Mouse (Mus musculus): ENCODE data around the gene Sh3bgrl2. TPM values are rescaled to one million over a fixed set of nuclear protein-coding genes. Genes with fewer than 3 reads are reported as not detected.
A peak's percentile ranks its signal among the peaks of the same experiment; 100 is the strongest.
"Not testable (repeated sequence)": the region's sequence is repeated elsewhere in the genome, so short reads cannot be mapped to it uniquely, and the experiment has no call there.

The Sh3bgrl2 gene
- 2.8 and 3.0 TPM in 2 replicates for polyA plus RNA-seq (2012; rRNA removed)

DNA sequence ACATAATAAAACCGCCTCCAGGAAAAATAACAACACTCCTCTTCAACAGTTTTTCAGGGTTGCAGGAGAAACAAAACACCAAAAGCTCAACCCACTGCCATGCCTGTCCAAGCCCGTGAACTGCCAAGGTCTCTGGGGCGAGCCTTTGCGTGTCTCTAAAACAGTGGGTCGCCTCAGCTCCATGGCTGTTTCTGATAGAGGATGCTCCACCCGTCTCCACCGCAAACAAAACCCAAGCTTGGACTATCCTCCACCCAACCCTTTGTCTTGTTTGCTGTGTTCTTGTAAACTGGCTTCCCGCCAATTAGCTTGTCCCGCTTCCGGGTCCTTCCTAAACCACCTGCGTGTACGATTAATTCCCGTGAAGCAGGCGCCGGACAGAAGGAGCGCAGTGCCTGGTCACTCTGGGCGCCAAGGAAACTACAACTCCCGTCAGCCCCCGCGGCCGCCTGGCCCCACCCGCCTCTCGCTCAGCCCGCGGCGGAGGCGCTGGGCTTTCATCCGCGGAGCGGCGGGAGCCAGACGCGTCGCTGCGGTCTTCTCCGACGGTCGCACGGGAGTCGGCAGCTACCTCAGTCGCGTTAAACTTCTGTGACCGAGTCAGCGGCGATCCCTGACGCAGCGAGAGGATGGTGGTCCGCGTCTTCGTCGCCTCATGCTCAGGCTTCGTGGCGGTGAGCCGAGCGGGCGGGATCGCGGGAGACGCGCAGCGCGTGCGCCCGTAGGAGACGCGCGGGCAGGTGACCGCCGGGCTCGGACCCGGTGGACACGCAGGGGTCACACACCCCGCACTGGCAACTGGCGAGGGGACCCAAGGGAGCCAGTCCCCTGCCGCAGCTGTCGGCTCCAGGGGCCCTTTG, at the start of gene Sh3bgrl2:
Gene Sh3bgrl2, plus strand, starts transcription at position 498 of the 860 bp plus-strand sequence.
- DNase-seq, result peak; percentile 50
- no peaks in the 10 kb centered on the region for H3K36me3 ChIP-seq (ENCODE audit: control insufficient read depth, insufficient read depth, low read length)
- H3K4me3 ChIP-seq (ENCODE audit: control insufficient read depth, insufficient read depth, low read length), result peak within 1 kb of the TSS; percentile 65
- H3K27ac ChIP-seq (ENCODE audit: control insufficient read depth, insufficient read depth, low read length), result no peak within 1 kb of the TSS
- WGBS, result 7% methylated on average over 76 of the region's 76 CpGs
- H3K4me1 ChIP-seq (replicated peaks; ENCODE audit: control insufficient read depth, insufficient read depth, low read length), result peaks cover 10% of the 10 kb centered on the region
- TF ChIP-seq CTCF (IDR thresholded peaks at IDR 0.05; ENCODE audit: borderline replicate concordance, control insufficient read depth, extremely low read depth, insufficient read depth, low read length, poor library complexity) (no peak), POLR2A (IDR thresholded peaks at IDR 0.05; ENCODE audit: control insufficient read depth, extremely low read depth, insufficient read depth, low read length, poor library complexity) (peak; percentile 32; the same call in 1 of the 2 replicates)
- peaks cover 9% of the 10 kb centered on the region for H3K27me3 ChIP-seq (ENCODE audit: control insufficient read depth, insufficient read depth, low read length)

DNA sequence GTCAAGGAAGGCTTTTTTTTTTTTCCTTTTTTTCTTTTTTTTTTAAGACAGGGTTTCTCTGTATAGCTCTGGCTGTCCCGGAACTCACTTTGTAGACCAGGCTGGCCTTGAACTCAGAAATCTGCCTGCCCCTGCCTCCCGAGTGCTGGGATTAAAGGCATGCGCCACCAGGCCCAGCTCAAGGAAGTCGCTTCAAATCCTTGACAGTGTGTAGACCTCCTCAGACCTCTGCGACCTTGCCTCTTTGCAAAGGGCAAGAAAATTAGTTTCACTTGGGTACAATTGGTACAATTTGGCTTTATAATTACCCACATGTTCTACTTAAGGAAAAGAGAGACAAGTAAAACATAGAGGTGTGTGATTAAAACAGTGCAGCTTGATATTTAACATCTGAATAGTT, 29.0 kb upstream of the Sh3bgrl2 start:
- WGBS, result 96% methylated on average over 5 of the region's 5 CpGs
- not testable (repeated sequence) for H3K27ac ChIP-seq (ENCODE audit: control insufficient read depth, insufficient read depth, low read length); H3K27me3 ChIP-seq (ENCODE audit: control insufficient read depth, insufficient read depth, low read length); DNase-seq; H3K36me3 ChIP-seq (ENCODE audit: control insufficient read depth, insufficient read depth, low read length); H3K4me1 ChIP-seq (replicated peaks; ENCODE audit: control insufficient read depth, insufficient read depth, low read length); H3K4me3 ChIP-seq (ENCODE audit: control insufficient read depth, insufficient read depth, low read length)

DNA sequence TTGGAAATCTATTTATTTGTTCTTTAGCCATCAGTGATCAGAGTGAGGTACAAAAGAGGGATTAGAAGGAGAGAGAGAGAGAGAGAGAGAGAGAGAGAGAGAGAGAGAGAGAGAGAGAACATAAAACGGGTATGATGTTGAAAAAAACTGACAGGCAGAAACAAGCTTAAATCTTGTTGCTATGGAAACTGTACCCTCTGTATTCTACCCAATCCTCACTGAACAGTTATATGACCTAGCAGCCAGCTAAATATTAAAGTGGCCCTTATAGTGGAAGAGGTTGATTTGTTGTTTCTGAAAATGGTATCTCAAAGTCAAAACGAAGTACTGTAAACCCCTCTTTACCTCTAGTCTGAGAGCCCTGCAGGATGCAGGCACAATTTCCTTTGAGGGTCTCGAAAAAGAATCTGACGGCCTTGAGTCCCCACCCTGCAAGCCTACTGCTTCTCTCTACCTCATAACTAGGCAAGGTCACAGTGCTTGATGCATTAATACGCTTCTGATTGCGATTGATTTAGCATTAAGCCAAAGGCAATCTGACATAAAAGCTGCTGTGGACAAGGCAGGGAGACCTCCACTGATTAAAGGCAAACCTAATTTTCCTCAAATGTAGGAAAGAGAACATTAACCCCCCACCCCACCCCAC, 28.5 kb upstream of the Sh3bgrl2 start:
- no peak for DNase-seq
- 87% methylated on average over 6 of the region's 6 CpGs for WGBS
- no peak overlapping the region for H3K4me3 ChIP-seq (ENCODE audit: control insufficient read depth, insufficient read depth, low read length)

DNA sequence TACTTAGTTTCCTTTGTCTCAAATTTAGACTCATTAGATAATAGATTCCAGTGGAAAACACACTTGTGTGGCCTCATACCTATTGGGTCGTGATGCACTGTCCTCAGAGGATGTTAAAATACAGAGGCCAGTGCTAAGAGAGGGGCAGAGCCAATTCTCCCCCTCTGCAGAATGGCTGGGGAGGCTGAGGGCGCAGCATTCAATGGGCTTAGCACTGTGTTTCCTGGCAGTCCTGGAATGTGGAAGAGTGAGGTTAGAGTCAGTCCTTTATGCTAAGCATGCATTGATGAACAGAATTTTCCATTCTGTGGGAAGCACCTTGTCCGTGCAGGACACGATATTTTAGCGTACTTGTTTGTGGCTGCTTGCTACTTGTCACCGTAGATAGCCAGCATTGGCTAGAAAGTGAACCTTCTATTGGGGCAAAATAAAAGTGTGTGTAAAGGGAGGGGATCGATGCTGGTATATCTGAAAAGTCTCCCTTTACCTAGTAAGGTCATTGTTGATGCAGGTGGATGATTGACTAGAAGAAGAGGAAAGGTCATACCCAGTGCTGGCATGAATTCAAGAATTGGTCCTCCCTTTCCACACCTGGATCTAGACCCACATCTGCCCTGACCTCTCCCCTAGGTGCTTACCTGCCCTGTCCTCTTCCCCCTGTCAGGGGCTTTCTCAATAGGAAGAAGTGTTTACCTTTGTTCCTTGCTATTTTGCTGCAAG, 20.6 kb upstream of the Sh3bgrl2 start:
- no peak for TF ChIP-seq POLR2A (IDR thresholded peaks at IDR 0.05; ENCODE audit: control insufficient read depth, extremely low read depth, insufficient read depth, low read length, poor library complexity)
- TF ChIP-seq CTCF (IDR thresholded peaks at IDR 0.05; ENCODE audit: borderline replicate concordance, control insufficient read depth, extremely low read depth, insufficient read depth, low read length, poor library complexity), result no peak
- Histone ChIP-seq H3K4me3 (ENCODE audit: control insufficient read depth, insufficient read depth, low read length) (no peak overlapping the region), H3K27ac (ENCODE audit: control insufficient read depth, insufficient read depth, low read length) (no peak overlapping the region), H3K4me1 (replicated peaks; ENCODE audit: control insufficient read depth, insufficient read depth, low read length) (no peaks in the 10 kb centered on the region), H3K36me3 (ENCODE audit: control insufficient read depth, insufficient read depth, low read length) (no peaks in the 10 kb centered on the region), H3K27me3 (ENCODE audit: control insufficient read depth, insufficient read depth, low read length) (no peaks in the 10 kb centered on the region; the same call in 1 of the 2 replicates)
- 94% methylated on average over 7 of the region's 7 CpGs for WGBS
- DNase-seq, result no peak

More for the DNA sequence above, 28.5 kb upstream of the Sh3bgrl2 start:
- no peaks in the 10 kb centered on the region for H3K4me1 ChIP-seq (replicated peaks; ENCODE audit: control insufficient read depth, insufficient read depth, low read length)
- H3K27ac ChIP-seq (ENCODE audit: control insufficient read depth, insufficient read depth, low read length), result no peak overlapping the region
- no peaks in the 10 kb centered on the region for H3K27me3 ChIP-seq (ENCODE audit: control insufficient read depth, insufficient read depth, low read length)
- H3K36me3 ChIP-seq (ENCODE audit: control insufficient read depth, insufficient read depth, low read length), result no peaks in the 10 kb centered on the region
- no peak for TF ChIP-seq POLR2A (IDR thresholded peaks at IDR 0.05; ENCODE audit: control insufficient read depth, extremely low read depth, insufficient read depth, low read length, poor library complexity)
- no peak for TF ChIP-seq CTCF (IDR thresholded peaks at IDR 0.05; ENCODE audit: borderline replicate concordance, control insufficient read depth, extremely low read depth, insufficient read depth, low read length, poor library complexity)

DNA sequence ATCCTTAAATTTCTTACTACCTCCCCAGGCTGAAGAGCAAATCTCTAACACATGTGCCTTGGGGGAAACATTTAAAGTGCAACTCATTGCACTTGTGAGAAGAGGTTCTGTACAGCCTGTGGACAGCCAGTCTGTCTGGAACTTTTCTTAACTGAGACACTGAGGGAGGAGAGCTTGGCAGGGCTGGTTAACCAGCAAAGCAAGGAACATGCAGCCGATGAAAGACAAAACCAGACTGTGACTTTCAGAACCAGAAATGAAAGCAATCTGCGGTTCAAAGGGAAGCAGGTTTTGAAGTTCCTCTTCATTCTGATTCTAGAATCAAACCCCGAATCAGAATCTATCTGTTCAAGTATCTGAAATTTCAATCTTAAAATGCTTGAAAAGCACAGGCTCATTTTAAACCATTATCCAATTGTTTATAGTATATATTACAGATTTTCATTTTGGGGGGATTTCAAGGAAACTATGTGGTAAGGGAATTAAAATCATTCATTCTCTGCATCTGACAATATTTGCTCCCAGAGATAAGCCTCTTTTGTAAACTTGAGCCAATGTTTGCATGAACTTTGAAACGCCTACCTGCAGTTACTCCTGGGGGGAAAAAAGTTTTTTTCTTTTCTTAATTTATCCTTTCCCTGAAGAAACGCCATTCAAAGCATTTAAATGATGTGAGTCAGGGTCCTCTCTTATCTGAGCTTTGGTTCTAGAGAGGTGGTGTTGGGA, 14.9 kb upstream of the Sh3bgrl2 start:
- no peaks in the 10 kb centered on the region for H3K4me1 ChIP-seq (replicated peaks; ENCODE audit: control insufficient read depth, insufficient read depth, low read length)
- TF ChIP-seq POLR2A (IDR thresholded peaks at IDR 0.05; ENCODE audit: control insufficient read depth, extremely low read depth, insufficient read depth, low read length, poor library complexity) (no peak), CTCF (IDR thresholded peaks at IDR 0.05; ENCODE audit: borderline replicate concordance, control insufficient read depth, extremely low read depth, insufficient read depth, low read length, poor library complexity) (no peak)
- DNase-seq, result no peak
- no peaks in the 10 kb centered on the region for H3K36me3 ChIP-seq (ENCODE audit: control insufficient read depth, insufficient read depth, low read length)
- H3K27ac ChIP-seq (ENCODE audit: control insufficient read depth, insufficient read depth, low read length), result no peak overlapping the region
- no peaks in the 10 kb centered on the region; the same call in 1 of the 2 replicates for H3K27me3 ChIP-seq (ENCODE audit: control insufficient read depth, insufficient read depth, low read length)
- no peak overlapping the region for H3K4me3 ChIP-seq (ENCODE audit: control insufficient read depth, insufficient read depth, low read length)
- WGBS, result 36% methylated on average over 5 of the region's 5 CpGs

DNA sequence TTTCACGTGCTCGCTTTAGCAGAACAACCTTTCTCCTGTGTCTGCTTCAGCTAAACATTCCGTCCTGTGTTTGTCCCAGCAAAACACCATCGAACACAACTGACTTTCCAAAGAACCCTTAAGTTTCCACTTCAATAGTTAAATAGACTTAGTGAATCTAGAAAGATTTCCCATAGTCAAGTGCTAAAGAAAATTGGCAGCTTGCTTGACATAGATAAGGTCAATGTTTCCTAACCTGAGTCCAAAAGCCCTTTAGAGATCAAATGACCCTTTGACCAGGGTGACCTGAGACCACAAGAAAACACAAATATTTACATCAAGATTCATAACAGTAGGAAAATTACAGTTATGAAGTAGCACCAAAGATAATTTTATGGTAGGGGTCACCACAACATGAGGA, 11.2 kb upstream of the Sh3bgrl2 start:
- Histone ChIP-seq H3K4me1 (replicated peaks; ENCODE audit: control insufficient read depth, insufficient read depth, low read length) (no peaks in the 10 kb centered on the region), H3K4me3 (ENCODE audit: control insufficient read depth, insufficient read depth, low read length) (no peak overlapping the region), H3K27me3 (ENCODE audit: control insufficient read depth, insufficient read depth, low read length) (no peaks in the 10 kb centered on the region), H3K27ac (ENCODE audit: control insufficient read depth, insufficient read depth, low read length) (no peak overlapping the region), H3K36me3 (ENCODE audit: control insufficient read depth, insufficient read depth, low read length) (no peaks in the 10 kb centered on the region)
- TF ChIP-seq CTCF (IDR thresholded peaks at IDR 0.05; ENCODE audit: borderline replicate concordance, control insufficient read depth, extremely low read depth, insufficient read depth, low read length, poor library complexity), result no peak
- TF ChIP-seq POLR2A (IDR thresholded peaks at IDR 0.05; ENCODE audit: control insufficient read depth, extremely low read depth, insufficient read depth, low read length, poor library complexity), result no peak
- WGBS, result 97% methylated on average over 4 of the region's 4 CpGs
- no peak for DNase-seq

Measured in thymus, adult 2 months (tissue).